Mouse (Mus musculus): ENCODE data around the gene Cdyl.

DNA sequence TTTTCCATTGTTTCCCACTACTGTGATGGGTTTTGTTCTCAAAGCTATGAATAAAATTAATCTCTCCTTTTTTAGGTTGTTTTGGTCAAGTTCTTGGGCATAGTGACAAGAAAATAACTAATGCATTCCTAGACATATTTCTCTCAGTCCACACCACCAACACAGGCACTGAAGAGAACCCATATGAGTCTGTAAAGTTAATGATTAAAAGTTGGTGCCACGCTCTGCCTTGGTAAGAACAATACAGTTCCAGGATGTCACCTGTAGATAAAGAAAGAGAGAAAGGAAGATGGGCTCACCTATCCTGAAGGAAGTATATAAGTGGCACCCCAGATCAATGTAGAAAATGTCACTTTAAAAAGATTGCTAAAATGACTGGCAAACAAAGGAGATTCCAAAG is 32.3 kb upstream of the Cdyl start:
- TF ChIP-seq CTCF (IDR thresholded peaks at IDR 0.05; ENCODE audit: low read depth, low read length) (no peak), POLR2A (IDR thresholded peaks at IDR 0.05; ENCODE audit: insufficient read depth, low read length) (no peak), EP300 (IDR thresholded peaks at IDR 0.05; ENCODE audit: insufficient read depth, low read depth, low read length) (no peak)

Data from ES-Bruce4 (cell line).